Mouse (Mus musculus) bone marrow, adult 2 months (tissue): ENCODE results near the gene Psmc6.

Experiments used
- CTCF ChIP-seq: fragments of 200-500 bp; IDR thresholded peaks from 2 replicates; pipeline ENCODE4 v1.5.1; 2011; ENCODE audit warnings: low read length, control low read depth; ENCODE audit not compliant: control insufficient read depth, insufficient read depth
- POLR2A ChIP-seq: fragments of 200-500 bp; IDR thresholded peaks from 2 replicates; pipeline ENCODE4 v1.6.1; 2011; ENCODE audit warnings: low read depth, mild to moderate bottlenecking, control low read depth, low read length, borderline replicate concordance; ENCODE audit not compliant: control insufficient read depth

- TF ChIP-seq CTCF (no peak), POLR2A (no peak)
Observed at GRCm38 (mm10) chr14:45307630-45308328, 21.8 kb upstream of the Psmc6 start.
